ENCODE assay signal across 8 mouse cellular contexts in the genomic region with DNA sequence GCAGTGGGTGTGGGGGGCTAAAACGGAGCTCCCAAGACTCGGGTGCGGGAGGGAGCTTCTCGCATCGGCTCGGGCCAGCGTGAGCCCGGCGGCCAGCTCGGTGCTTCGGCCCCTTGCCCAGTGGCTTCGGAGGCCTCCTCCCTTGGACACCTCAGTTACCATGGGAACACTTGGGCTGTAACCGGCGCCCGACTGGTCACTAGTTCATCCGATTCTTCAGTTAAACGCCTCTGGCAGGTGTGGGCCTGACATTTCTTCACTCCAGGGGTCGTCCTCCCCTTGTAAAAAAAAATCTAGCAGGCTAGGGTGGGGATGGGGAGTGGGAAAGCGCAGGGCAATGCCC. TPM values are rescaled to one million over a fixed set of nuclear protein-coding genes. Genes with fewer than 3 reads are reported as not detected.
A peak's percentile ranks its signal among the peaks of the same experiment; 100 is the strongest.
DNase-seq lines count a peak whose midpoint lies in the region; ATAC-seq and TF ChIP-seq lines count a peak whose summit lies in the region.

TSS of gene Mapkbp1 (plus strand) at position 163 of the 343 bp plus-strand sequence.

- no peaks in the 10 kb centered on the region for H3K79me2 ChIP-seq in myocyte (ENCODE audit: control insufficient read depth, insufficient read depth)

- no peak for DNase-seq in heart, embryonic 10.5 days (ENCODE audit: low spot score)
- no peak for DNase-seq in heart, adult 9 months (ENCODE audit: low spot score in 2 of 2)
- no peak for DNase-seq in ES-E14 (ENCODE audit: low read depth, low spot score)
- DNase-seq in left cerebral cortex, postnatal 10 days (ENCODE audit: extremely low spot score in 1 of 2, low spot score in 2 of 2): no peak
- no peak for DNase-seq in T-cell, adult 2 months (ENCODE audit: low spot score)
- DNase-seq in urinary bladder, postnatal 14 days (ENCODE audit: low spot score): no peak

- no peaks in the 10 kb centered on the region for H3K9me3 ChIP-seq in heart, embryonic 10.5 days
- no peaks in the 10 kb centered on the region for H3K9me3 ChIP-seq in ES-E14 (ENCODE audit: control insufficient read depth, insufficient read depth, low read depth, low read length)
- H3K9me3 ChIP-seq in forebrain, embryonic 12.5 days: no peaks in the 10 kb centered on the region

- in situ Hi-C loops in ES-E14 (cut with MboI; ENCODE audit: low sequenced_read_pairs in 2 of 2, unreplicated experiment in 2 of 2): no loop called here

- H3K4me1 ChIP-seq in heart, embryonic 10.5 days: peaks cover 7% of the 10 kb centered on the region
- H3K4me1 ChIP-seq in ES-E14 (ENCODE audit: control insufficient read depth in 2 of 2, insufficient read depth in 2 of 2, low read length in 2 of 2, poor library complexity in 1 of 2): peaks cover 0 to 3% of the 10 kb centered on the region in 2 experiments; a peak in 1 of 4 replicates
- peaks cover 19% of the 10 kb centered on the region for H3K4me1 ChIP-seq in forebrain, embryonic 12.5 days

- peak within 1 kb of the TSS; percentile 50 for H3ac ChIP-seq in myocyte (ENCODE audit: control insufficient read depth, insufficient read length)

- WGBS in heart, embryonic 10.5 days: under 1% methylated on average over 19 of the region's 19 CpGs
- 3% methylated on average over 19 of the region's 19 CpGs for WGBS in forebrain, embryonic 12.5 days

- no peak for TF ChIP-seq POLR2A in myocyte (IDR thresholded peaks at IDR 0.05; ENCODE audit: insufficient read length, low read depth)

- peak within 1 kb of the TSS; percentile 84 for H3K27ac ChIP-seq in heart, embryonic 10.5 days
- H3K27ac ChIP-seq in ES-E14 (ENCODE audit: insufficient read depth, low read depth, low read length, poor library complexity, severe bottlenecking): no peak within 1 kb of the TSS
- H3K27ac ChIP-seq in forebrain, embryonic 12.5 days: 0 out of 2 replicates have a peak within 1 kb of the TSS, but pooled peaks have one; percentile 4

- peak within 1 kb of the TSS; percentile 68 for H3K4me3 ChIP-seq in heart, embryonic 10.5 days
- H3K4me3 ChIP-seq in ES-E14 (ENCODE audit: insufficient read depth in 1 of 2, low read depth in 1 of 2, low read length in 2 of 2, poor library complexity in 1 of 2, severe bottlenecking in 1 of 2): peak within 1 kb of the TSS; percentile 77 to 96
- peak within 1 kb of the TSS; percentile 61 for H3K4me3 ChIP-seq in forebrain, embryonic 12.5 days (replicated peaks)
- peak within 1 kb of the TSS; percentile 43 for H3K4me3 ChIP-seq in myocyte

- H3K27me3 ChIP-seq in heart, embryonic 10.5 days (ENCODE audit: insufficient read depth, poor library complexity, severe bottlenecking): no peaks in the 10 kb centered on the region
- no peaks in the 10 kb centered on the region for H3K27me3 ChIP-seq in forebrain, embryonic 12.5 days
- no peaks in the 10 kb centered on the region for H3K27me3 ChIP-seq in myocyte (ENCODE audit: control insufficient read depth, insufficient read depth, insufficient read length)

- H3K4me2 ChIP-seq in forebrain, embryonic 12.5 days: peak within 1 kb of the TSS; percentile 63
- peak within 1 kb of the TSS; percentile 82 for H3K4me2 ChIP-seq in myocyte (ENCODE audit: low read depth)

- H3K9ac ChIP-seq in ES-E14 (ENCODE audit: insufficient read depth, low read depth, low read length, poor library complexity, severe bottlenecking): peak within 1 kb of the TSS; percentile 89
- H3K9ac ChIP-seq in forebrain, embryonic 12.5 days: peak within 1 kb of the TSS; percentile 74

- no peaks in the 10 kb centered on the region for H3K36me3 ChIP-seq in heart, embryonic 10.5 days
- no peaks in the 10 kb centered on the region for H3K36me3 ChIP-seq in ES-E14 (ENCODE audit: control insufficient read depth, insufficient read depth, low read length, poor library complexity, severe bottlenecking)
- no peaks in the 10 kb centered on the region for H3K36me3 ChIP-seq in forebrain, embryonic 12.5 days (replicated peaks)
- H3K36me3 ChIP-seq in myocyte (ENCODE audit: control insufficient read depth, insufficient read depth): no peaks in the 10 kb centered on the region

- intact Hi-C loops in left cerebral cortex, postnatal 10 days (cut with DNase I): loop anchor here (2.0 kb wide), 1 partner anchor 38 kb away; no protein-coding TSS in a partner anchor

- ATAC-seq in forebrain, embryonic 12.5 days (ENCODE audit: low FRiP score): peak; percentile 85

TF ChIP-seq in ES-E14, 5 proteins besides CTCF, POLR2A, EP300 and RAD21:
- TF ChIP-seq ZC3H11A (IDR thresholded peaks at IDR 0.05; ENCODE audit: borderline replicate concordance, low read depth, low read length) (no peak), MAFK (IDR thresholded peaks at IDR 0.05; ENCODE audit: insufficient read depth, low read depth, low read length) (no peak), HCFC1 (IDR thresholded peaks at IDR 0.05; ENCODE audit: borderline replicate concordance, insufficient read depth, low read length) (no peak), ZNF384 (IDR thresholded peaks at IDR 0.05; ENCODE audit: low read depth, low read length) (0 out of 2 replicates have a peak, but pooled peaks have one; percentile 3)

TF ChIP-seq in myocyte, 11 proteins besides CTCF, POLR2A, EP300 and RAD21:
- TF ChIP-seq MYOG (IDR thresholded peaks at IDR 0.05; ENCODE audit: control insufficient read depth in 1 of 3, insufficient read depth in 1 of 3, insufficient read length in 2 of 3, low read depth in 2 of 3): no peak
- TF ChIP-seq POLR2AphosphoS2 (IDR thresholded peaks at IDR 0.05; ENCODE audit: insufficient read length, low read depth): no peak
- no peak for TF ChIP-seq E2F4 (IDR thresholded peaks at IDR 0.05; ENCODE audit: insufficient read depth)
- TF ChIP-seq REST (IDR thresholded peaks at IDR 0.05; ENCODE audit: insufficient read depth, insufficient read length): no peak
- TF ChIP-seq MYOD1 (IDR thresholded peaks at IDR 0.05; ENCODE audit: control insufficient read depth in 1 of 3, insufficient read length in 2 of 3, low read depth in 2 of 3): no peak
TF ChIP-seq in myocyte: peak in this region for 0.

RNA-seq across cellular contexts. Expression of gene Mapkbp1, which starts in this region (rescaled TPM):
- polyA plus RNA-seq in heart, embryonic 10.5 days (2016; fragmentation: Nextera tagmentation; extraction: Ambion mirVana): 1.8 and 2.8 TPM in 2 replicates
- total RNA-seq in ES-E14 (2012; rRNA removed): 7.0 and 10.3 TPM in 2 replicates
- polyA plus RNA-seq in forebrain, embryonic 12.5 days (2016; fragmentation: Nextera tagmentation; extraction: Ambion mirVana): 4.6 and 5.3 TPM in 2 replicates
- total RNA-seq in left cerebral cortex, postnatal 10 days (2021): 10 to 100 TPM; 79.1 to 79.2 TPM
- 6.4 TPM for polyA plus RNA-seq in myocyte (2012; fragmentation: generic; extraction: Trizol)
